Mouse (Mus musculus) heart, embryonic 12.5 days (tissue): Measurements from ENCODE around the gene Wasf2. TPM values are rescaled to one million over a fixed set of nuclear protein-coding genes. Genes with fewer than 3 reads are reported as not detected.

Source experiments
- ATAC-seq: fragments of 200-750 bp; cut with Nextera tagmentation; 2 replicates; pipeline ENCODE4 v1.8.0; 2017; ENCODE audit warnings: moderate TSS enrichment, moderate library complexity; ENCODE audit not compliant: insufficient number of reproducible peaks, low FRiP score
- H3K27ac ChIP-seq: fragments of 300-500 bp; sonication (generic); 2 replicates; pipeline ENCODE4 v1.5.1; 2016; ENCODE audit warnings: mild to moderate bottlenecking, moderate library complexity; ENCODE audit not compliant: poor library complexity, severe bottlenecking
- H3K27me3 ChIP-seq: fragments of 300-500 bp; sonication (generic); replicated peaks from 2 replicates; pipeline ENCODE4 v1.6.1; 2016; ENCODE audit warnings: mild to moderate bottlenecking, moderate library complexity
- H3K36me3 ChIP-seq: fragments of 300-500 bp; sonication (generic); 2 replicates; pipeline ENCODE4 v1.6.1; 2016; ENCODE audit warnings: mild to moderate bottlenecking, moderate library complexity
- H3K4me1 ChIP-seq: fragments of 300-500 bp; sonication (generic); replicated peaks from 2 replicates; pipeline ENCODE4 v1.6.1; 2016; ENCODE audit warnings: mild to moderate bottlenecking
- H3K4me2 ChIP-seq: fragments of 300-500 bp; sonication (generic); 2 replicates; pipeline ENCODE4 v1.6.1; 2016; ENCODE audit warnings: mild to moderate bottlenecking, moderate library complexity
- H3K4me3 ChIP-seq: fragments of 300-500 bp; sonication (generic); 2 replicates; pipeline ENCODE4 v1.5.1; 2016; ENCODE audit warnings: mild to moderate bottlenecking
- H3K9ac ChIP-seq: fragments of 300-500 bp; sonication (generic); 2 replicates; pipeline ENCODE4 v1.6.1; 2016; ENCODE audit warnings: mild to moderate bottlenecking, moderate library complexity
- H3K9me3 ChIP-seq: fragments of 300-500 bp; sonication (generic); replicated peaks from 2 replicates; pipeline ENCODE4 v1.6.1; 2016; ENCODE audit warnings: mild to moderate bottlenecking, moderate library complexity
- WGBS: fragments of 180-500 bp; shearing (Covaris S2); methylation state at CpG from one replicate; pipeline ENCODE4 v1.1.7; 2016; 5-methylcytosine and 5-hydroxymethylcytosine counted together
- polyA plus RNA-seq: library from polyadenylated mRNA; unstranded; fragments of >200 nt; fragmentation: Nextera tagmentation; extraction: Ambion mirVana; gene quantifications from 2 replicates; pipeline ENCODE4 v1.2.1, GENCODE M21; 2016

Gene Wasf2
- polyA plus RNA-seq, 1 experiment from 2014 or later = 68.5 TPM

DNA sequence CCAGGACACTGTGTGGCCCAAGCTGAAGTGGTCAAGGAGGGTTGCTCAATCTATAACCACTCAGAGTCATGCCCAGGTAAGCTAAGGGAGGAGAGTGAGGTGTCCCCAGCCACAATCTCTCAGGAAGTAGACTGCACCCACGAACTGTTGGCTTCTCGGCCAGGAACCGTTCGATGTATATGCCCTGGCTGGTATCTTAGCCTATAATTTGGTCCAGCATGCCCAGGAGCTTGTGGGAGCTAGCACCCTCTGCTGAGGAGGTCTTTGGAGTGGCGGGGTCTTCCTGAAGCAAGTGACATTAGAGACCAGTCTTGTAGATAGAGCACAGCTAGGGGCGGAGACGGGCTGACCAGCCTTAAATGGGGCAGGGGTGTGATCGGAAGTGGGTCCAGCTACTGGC is 91.4 kb downstream of the Wasf2 start:
- Histone ChIP-seq H3K4me1 (peaks cover 11% of the 10 kb centered on the region), H3K4me3 (no peak overlapping the region), H3K36me3 (no peaks in the 10 kb centered on the region), H3K9ac (no peak overlapping the region), H3K4me2 (no peak overlapping the region), H3K27ac (no peak overlapping the region), H3K27me3 (peaks cover 33% of the 10 kb centered on the region), H3K9me3 (no peaks in the 10 kb centered on the region)
- ATAC-seq = no peak
- 71% methylated on average over 8 of the region's 8 CpGs for WGBS

- 63% methylated on average over 5 of the region's 5 CpGs for WGBS
- Histone ChIP-seq H3K4me2 (no peak overlapping the region), H3K4me3 (no peak overlapping the region), H3K9me3 (no peaks in the 10 kb centered on the region), H3K27me3 (peaks cover 33% of the 10 kb centered on the region), H3K27ac (no peak overlapping the region), H3K9ac (no peak overlapping the region), H3K4me1 (peaks cover 11% of the 10 kb centered on the region), H3K36me3 (no peaks in the 10 kb centered on the region)
- ATAC-seq = no peak
Measured at GRCm38 (mm10) chr4:133223875-133224274, 93.6 kb downstream of the Wasf2 start.

- Histone ChIP-seq H3K9me3 (no peaks in the 10 kb centered on the region), H3K27ac (no peak overlapping the region), H3K4me1 (peaks cover 5% of the 10 kb centered on the region; the same call in 1 of the 2 replicates), H3K9ac (no peak overlapping the region), H3K36me3 (no peaks in the 10 kb centered on the region), H3K4me3 (no peak overlapping the region), H3K27me3 (peaks cover 19% of the 10 kb centered on the region), H3K4me2 (no peak overlapping the region)
- ATAC-seq = no peak
- 67% methylated on average over 10 of the region's 10 CpGs for WGBS
Measured at GRCm38 (mm10) chr4:133226073-133226472, 95.8 kb downstream of the Wasf2 start.

DNA sequence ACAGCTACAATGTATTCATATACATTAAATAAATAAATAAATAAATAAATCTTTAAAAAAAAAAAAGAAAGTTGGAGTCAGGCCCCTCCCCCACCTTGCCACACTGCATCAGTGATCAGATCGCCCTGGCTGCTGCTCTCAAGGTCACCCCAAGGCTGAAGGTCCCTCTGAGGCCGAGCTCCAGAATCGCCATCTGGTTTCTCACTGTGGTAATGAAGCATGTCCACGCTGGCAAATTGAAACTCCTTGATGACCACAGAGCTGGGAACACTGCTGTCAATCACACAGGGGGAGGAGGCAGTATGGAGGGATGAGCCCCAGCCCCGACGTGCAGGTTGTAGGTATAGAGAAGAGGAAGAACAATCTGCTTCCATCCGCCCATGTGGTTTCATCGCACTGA is 97.3 kb downstream of the Wasf2 start:
- WGBS = 76% methylated on average over 8 of the region's 8 CpGs
- H3K4me3 ChIP-seq = no peak overlapping the region
- peaks cover 3% of the 10 kb centered on the region; the same call in 1 of the 2 replicates for H3K4me1 ChIP-seq
- no peak overlapping the region for H3K27ac ChIP-seq
- H3K9me3 ChIP-seq = no peaks in the 10 kb centered on the region; the same call in 1 of the 2 replicates
- H3K9ac ChIP-seq = no peak overlapping the region; the same call in 1 of the 2 replicates
- no peak overlapping the region for H3K4me2 ChIP-seq
- H3K36me3 ChIP-seq = no peaks in the 10 kb centered on the region
- no peak for ATAC-seq
- peaks cover 3% of the 10 kb centered on the region for H3K27me3 ChIP-seq

GRCm38 (mm10) chr4:133229582-133229981 is 99.3 kb downstream of the Wasf2 start:
- no peak overlapping the region for H3K4me3 ChIP-seq
- H3K27ac ChIP-seq = no peak overlapping the region
- no peaks in the 10 kb centered on the region for H3K36me3 ChIP-seq
- peaks cover 4% of the 10 kb centered on the region; the same call in 1 of the 2 replicates for H3K27me3 ChIP-seq
- no peaks in the 10 kb centered on the region for H3K4me1 ChIP-seq
- no peaks in the 10 kb centered on the region; the same call in 1 of the 2 replicates for H3K9me3 ChIP-seq
- 85% methylated on average over 8 of the region's 8 CpGs for WGBS
- H3K9ac ChIP-seq = no peak overlapping the region
- no peak for ATAC-seq
- H3K4me2 ChIP-seq = no peak overlapping the region

- H3K27ac ChIP-seq = no peak overlapping the region
- no peak overlapping the region for H3K4me3 ChIP-seq
- H3K36me3 ChIP-seq = no peaks in the 10 kb centered on the region
- WGBS = 29% methylated on average over 10 of the region's 10 CpGs
- no peak for ATAC-seq
- H3K9me3 ChIP-seq = no peaks in the 10 kb centered on the region; the same call in 1 of the 2 replicates
- no peak overlapping the region for H3K4me2 ChIP-seq
- no peak overlapping the region for H3K9ac ChIP-seq
- peaks cover 12% of the 10 kb centered on the region for H3K27me3 ChIP-seq
- no peaks in the 10 kb centered on the region for H3K4me1 ChIP-seq
Measured at GRCm38 (mm10) chr4:133233285-133233976, 103.1 kb downstream of the Wasf2 start.

DNA sequence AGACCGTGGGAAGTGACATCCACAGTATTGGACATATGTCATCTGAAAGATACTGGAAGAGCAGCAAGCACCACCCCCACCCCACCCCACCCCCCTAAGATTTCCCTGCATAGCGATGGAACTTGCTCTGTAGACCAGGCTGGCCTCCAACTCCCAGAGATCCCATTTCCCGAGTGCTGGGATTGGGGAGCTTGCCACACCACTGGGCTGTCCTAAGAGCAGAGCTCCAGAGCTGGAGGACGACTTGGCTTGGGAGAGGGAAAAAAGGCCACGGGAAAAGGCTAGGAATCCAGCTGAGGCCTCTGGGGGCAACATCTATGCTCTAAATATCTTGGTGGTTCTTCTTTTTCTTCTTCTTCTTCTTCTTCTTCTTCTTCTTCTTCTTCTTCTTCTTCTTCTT is 104.5 kb downstream of the Wasf2 start:
- ATAC-seq = no peak
- no peak overlapping the region for H3K4me2 ChIP-seq

DNA sequence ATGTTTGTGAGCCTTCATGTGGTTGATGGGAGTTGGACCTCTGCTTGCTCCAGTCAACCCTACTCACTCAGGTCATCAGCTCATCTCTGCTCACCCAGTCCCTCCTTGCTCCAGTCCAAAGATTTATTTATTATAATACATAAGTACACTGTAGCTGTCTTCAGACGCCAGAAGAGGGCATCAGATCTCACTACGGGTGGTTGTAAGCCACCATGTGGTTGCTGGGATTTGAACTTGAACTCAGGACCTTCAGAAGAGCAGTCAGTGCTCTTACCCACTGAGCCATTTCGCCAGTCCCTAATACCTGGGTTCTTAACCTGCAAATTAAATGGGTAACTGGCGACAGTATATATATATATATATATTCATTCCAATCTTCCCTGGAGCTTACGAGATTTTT is 105.1 kb downstream of the Wasf2 start:
- Histone ChIP-seq H3K4me2 (no peak overlapping the region), H3K4me1 (peaks cover 3% of the 10 kb centered on the region), H3K27ac (no peak overlapping the region), H3K9ac (no peak overlapping the region), H3K4me3 (no peak overlapping the region), H3K9me3 (no peaks in the 10 kb centered on the region; the same call in 1 of the 2 replicates), H3K27me3 (peaks cover 21% of the 10 kb centered on the region), H3K36me3 (no peaks in the 10 kb centered on the region)
- ATAC-seq = no peak
- WGBS = 76% methylated on average over 5 of the region's 5 CpGs

More for the DNA sequence above, 104.5 kb downstream of the Wasf2 start:
- H3K9me3 ChIP-seq = no peaks in the 10 kb centered on the region; the same call in 1 of the 2 replicates
- 49% methylated on average over 5 of the region's 5 CpGs for WGBS
- no peaks in the 10 kb centered on the region for H3K4me1 ChIP-seq
- H3K27me3 ChIP-seq = peaks cover 21% of the 10 kb centered on the region
- no peak overlapping the region for H3K27ac ChIP-seq
- no peaks in the 10 kb centered on the region for H3K36me3 ChIP-seq
- H3K4me3 ChIP-seq = no peak overlapping the region
- no peak overlapping the region for H3K9ac ChIP-seq

GRCm38 (mm10) chr4:133237911-133238310 is 107.6 kb downstream of the Wasf2 start:
- 52% methylated on average over 4 of the region's 4 CpGs for WGBS
- no peak overlapping the region for H3K9ac ChIP-seq
- H3K36me3 ChIP-seq = no peaks in the 10 kb centered on the region
- peaks cover 11% of the 10 kb centered on the region for H3K4me1 ChIP-seq
- no peaks in the 10 kb centered on the region for H3K9me3 ChIP-seq
- ATAC-seq = no peak
- H3K4me3 ChIP-seq = no peak overlapping the region
- peaks cover 31% of the 10 kb centered on the region for H3K27me3 ChIP-seq
- no peak overlapping the region for H3K4me2 ChIP-seq
- H3K27ac ChIP-seq = no peak overlapping the region

- WGBS = 9% methylated on average over 16 of the region's 16 CpGs
- no peaks in the 10 kb centered on the region for H3K36me3 ChIP-seq
- H3K9me3 ChIP-seq = no peaks in the 10 kb centered on the region
- peak within 1 kb of the TSS; percentile 50 for H3K27ac ChIP-seq
- H3K4me2 ChIP-seq = peak within 1 kb of the TSS; percentile 95
- peak within 1 kb of the TSS; percentile 63 for H3K4me3 ChIP-seq
- peak within 1 kb of the TSS; percentile 77 for H3K9ac ChIP-seq
- peaks cover 41% of the 10 kb centered on the region for H3K27me3 ChIP-seq
- 0 out of 2 replicates have a peak, but pooled peaks have one; percentile 41 for ATAC-seq
- peaks cover 18% of the 10 kb centered on the region for H3K4me1 ChIP-seq
Measured at GRCm38 (mm10) chr4:133240490-133240921, 110.2 kb downstream of the Wasf2 start, which contains the start of gene Map3k6. Gene Map3k6, plus strand, starts transcription at chr4:133240818.

DNA sequence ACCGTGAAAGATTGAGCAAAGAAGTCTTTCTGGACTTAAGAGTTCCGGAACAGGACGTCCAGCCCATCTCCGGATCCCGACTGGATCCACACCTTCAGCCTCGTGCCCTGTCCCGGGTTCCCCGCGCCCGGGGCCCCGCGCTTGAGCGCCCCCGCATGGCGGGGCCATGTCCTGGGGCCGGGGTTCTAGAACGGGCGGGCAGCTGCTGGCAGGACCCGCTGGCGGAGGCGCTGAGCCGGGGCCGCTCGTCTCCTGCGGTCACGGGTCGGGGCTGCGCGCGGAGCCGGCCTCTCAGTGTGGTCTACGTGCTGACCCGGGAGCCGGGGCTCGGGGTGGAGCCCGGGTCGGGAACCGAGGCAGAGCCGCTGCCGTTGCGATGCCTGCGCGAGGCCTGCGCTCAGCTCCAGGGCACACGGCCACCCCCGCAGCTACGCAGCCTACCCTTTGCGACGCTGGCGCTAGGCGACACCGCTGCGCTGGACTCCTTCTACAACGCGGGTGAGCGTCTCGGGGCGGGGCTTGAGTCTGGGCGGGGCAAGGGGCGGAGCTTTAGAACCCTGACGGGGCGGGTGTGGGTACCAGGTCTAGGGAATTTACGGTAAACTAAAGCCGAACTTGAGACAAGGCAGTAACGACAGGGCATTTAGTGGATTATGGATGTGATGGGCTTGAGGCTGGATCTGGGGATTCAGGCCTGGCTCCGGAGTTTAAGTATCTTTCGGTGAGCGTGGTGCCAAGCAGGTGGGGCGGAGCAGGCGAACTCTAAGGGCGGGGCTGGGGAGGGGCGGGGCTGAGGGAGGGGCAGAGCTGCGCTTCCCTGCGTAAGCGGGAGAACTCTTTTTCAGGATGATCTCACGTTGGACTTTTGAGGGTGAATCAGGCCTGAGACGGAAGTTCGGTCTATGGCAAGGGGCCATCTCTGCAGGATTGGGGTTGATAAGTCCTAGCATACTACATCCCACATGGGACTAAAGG is 110.9 kb downstream of the Wasf2 start:
- peak overlapping the region; percentile 95 for H3K4me2 ChIP-seq
- H3K4me1 ChIP-seq = peaks cover 18% of the 10 kb centered on the region
- H3K9me3 ChIP-seq = no peaks in the 10 kb centered on the region
- H3K9ac ChIP-seq = peak overlapping the region; percentile 77
- under 1% methylated on average over 78 of the region's 78 CpGs for WGBS
- peaks cover 43% of the 10 kb centered on the region for H3K27me3 ChIP-seq
- peak; percentile 92 for ATAC-seq
- no peaks in the 10 kb centered on the region for H3K36me3 ChIP-seq
- peak overlapping the region; percentile 50 for H3K27ac ChIP-seq
- peak overlapping the region; percentile 63 for H3K4me3 ChIP-seq
